8 mouse cellular contexts compared by ENCODE assay signal in the genomic region with DNA sequence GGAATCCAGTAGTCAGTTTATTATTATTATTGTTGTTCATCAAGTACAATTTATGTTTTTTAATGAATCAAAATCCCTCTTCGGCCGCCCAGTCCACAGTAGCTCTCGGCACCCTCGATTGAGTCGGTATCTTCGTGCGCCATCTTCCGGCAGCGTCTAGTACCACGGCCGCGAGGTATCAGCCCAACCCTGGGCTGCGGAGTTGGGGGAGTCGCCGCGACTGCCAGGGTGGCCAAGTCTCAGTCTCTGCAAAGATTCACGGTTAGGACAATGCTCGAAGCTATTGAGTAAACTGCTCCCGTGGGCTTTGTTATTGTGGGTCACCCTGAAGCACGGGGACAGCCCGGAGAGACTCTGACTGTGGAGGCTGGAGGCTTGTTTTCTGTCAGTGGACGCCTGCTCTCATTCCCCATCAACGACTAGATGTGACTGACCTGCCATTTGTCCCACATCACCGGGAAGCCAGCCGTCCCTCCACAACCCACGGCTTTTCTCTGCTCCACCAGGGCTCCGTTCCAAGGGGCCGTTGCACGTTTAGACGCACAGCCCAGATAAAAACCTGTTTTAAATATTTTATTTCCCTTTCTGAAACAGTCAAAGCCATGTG.
DNase-seq lines count a peak whose midpoint lies in the region; ATAC-seq lines count a peak whose summit lies in the region.

No protein-coding gene starts in this region.

- peak overlapping the region; percentile 92 for H3K4me3 ChIP-seq in megakaryocyte, embryonic 14.5 days (replicated peaks)

- peak; percentile 34 for DNase-seq in WW6 (ENCODE audit: low read depth, low spot score)
- peak; percentile 93 to 96 for DNase-seq in cerebellum, postnatal 4 days (ENCODE audit: low spot score in 2 of 2)
- DNase-seq in gastrocnemius, postnatal 10 days, result peak; percentile 92
- peak; percentile 31 to 91 for DNase-seq in left cerebral cortex, adult 9 months (ENCODE audit: low spot score in 2 of 2)
- peak; percentile 90 to 93 for DNase-seq in right cerebral cortex, adult 2 months (ENCODE audit: low spot score in 2 of 2)
- peak; percentile 85 for DNase-seq in urinary bladder, postnatal 14 days (ENCODE audit: low spot score)

- ATAC-seq in inflammation-experienced regulatory T-cells, adult 6 months, result peak; percentile 91

- H3K4me1 ChIP-seq in megakaryocyte, embryonic 14.5 days, result peaks cover 47% of the 10 kb centered on the region

- H3K9me3 ChIP-seq in megakaryocyte, embryonic 14.5 days, result peaks cover 7% of the 10 kb centered on the region

- H3K27me3 ChIP-seq in megakaryocyte, embryonic 14.5 days (replicated peaks), result peaks cover 18% of the 10 kb centered on the region

- H3K36me3 ChIP-seq in megakaryocyte, embryonic 14.5 days (replicated peaks; ENCODE audit: low read length), result no peaks in the 10 kb centered on the region

Comparison
In these comparisons a context has a peak if more than half of its experiments do, and no peak if none do; other contexts are left out.
1. Peak in every context shown above with its lines: DNase-seq, ATAC-seq and H3K4me3 ChIP-seq.
2. DNase-seq: peak in every context shown above with its lines; median percentile 94 in cerebellum, postnatal 4 days; 92 in gastrocnemius, postnatal 10 days; 92 in right cerebral cortex, adult 2 months; 85 in urinary bladder, postnatal 14 days; 61 in left cerebral cortex, adult 9 months; 34 in WW6.